Mouse (Mus musculus) lung, postnatal 0 days (tissue): ENCODE data around the gene Prkcb.

Experiments
- CTCF ChIP-seq: IDR thresholded peaks from 2 replicates; pipeline ENCODE4 v1.5.1; 2016; ENCODE audit warnings: antibody characterized with exemption, mild to moderate bottlenecking
- EP300 ChIP-seq: IDR thresholded peaks from 2 replicates; pipeline ENCODE4 v1.6.1; 2016; ENCODE audit warnings: antibody characterized with exemption, mild to moderate bottlenecking, control low read depth

- TF ChIP-seq CTCF (no peak), EP300 (no peak)
These were observed 188.1 kb downstream of the Prkcb start for GRCm38 (mm10) chr7:122476697-122477096.
